Mouse (Mus musculus): Measurements from ENCODE around the gene Noa1.
A peak's percentile ranks its signal among the peaks of the same experiment; 100 is the strongest.

Noa1 gene

GRCm38 (mm10) chr5:77290606-77291005 lies 19.3 kb downstream of the Noa1 start:
- DNase-seq (ENCODE audit: low spot score in 2 of 2), result no peak

GRCm38 (mm10) chr5:77289686-77290085 lies 20.2 kb downstream of the Noa1 start:
- DNase-seq (ENCODE audit: low spot score in 2 of 2), result no peak

GRCm38 (mm10) chr5:77287901-77288300 lies 22.0 kb downstream of the Noa1 start:
- no peak for DNase-seq (ENCODE audit: low spot score in 2 of 2)

- no peak for DNase-seq (ENCODE audit: low spot score in 2 of 2)
Observed at GRCm38 (mm10) chr5:77286904-77287303, 23.0 kb downstream of the Noa1 start.

- DNase-seq (ENCODE audit: low spot score in 2 of 2), result no peak
Observed at GRCm38 (mm10) chr5:77285685-77286084, 24.2 kb downstream of the Noa1 start.

GRCm38 (mm10) chr5:77282242-77282641 lies 27.6 kb downstream of the Noa1 start:
- no peak for DNase-seq (ENCODE audit: low spot score in 2 of 2)

GRCm38 (mm10) chr5:77281518-77282174 lies 28.2 kb downstream of the Noa1 start:
- DNase-seq (ENCODE audit: low spot score in 2 of 2), result no peak

GRCm38 (mm10) chr5:77277204-77277603 lies 32.7 kb downstream of the Noa1 start:
- no peak for DNase-seq (ENCODE audit: low spot score in 2 of 2)

- DNase-seq (ENCODE audit: low spot score in 2 of 2), result no peak
Observed at GRCm38 (mm10) chr5:77275950-77276349, 33.9 kb downstream of the Noa1 start.

- DNase-seq (ENCODE audit: low spot score in 2 of 2), result no peak
Observed at GRCm38 (mm10) chr5:77273151-77273550, 36.7 kb downstream of the Noa1 start.

- no peak for DNase-seq (ENCODE audit: low spot score in 2 of 2)
Observed at GRCm38 (mm10) chr5:77269399-77269798, 40.5 kb downstream of the Noa1 start.

- no peak for DNase-seq (ENCODE audit: low spot score in 2 of 2)
Observed at GRCm38 (mm10) chr5:77267957-77268624, 41.8 kb downstream of the Noa1 start.

- DNase-seq (ENCODE audit: low spot score in 2 of 2), result no peak
Observed at GRCm38 (mm10) chr5:77267441-77267840, 42.4 kb downstream of the Noa1 start.

GRCm38 (mm10) chr5:77266886-77267401 lies 42.9 kb downstream of the Noa1 start:
- no peak for DNase-seq (ENCODE audit: low spot score in 2 of 2)

- DNase-seq (ENCODE audit: low spot score in 2 of 2), result peak in 1 of 2 experiments; percentile 14
Observed at GRCm38 (mm10) chr5:77266066-77266885, 43.6 kb downstream of the Noa1 start.

- DNase-seq (ENCODE audit: low spot score in 2 of 2), result peak in 1 of 2 experiments; percentile 26
Observed at GRCm38 (mm10) chr5:77265671-77266065, 44.2 kb downstream of the Noa1 start.

- DNase-seq (ENCODE audit: low spot score in 2 of 2), result peak in 1 of 2 experiments; percentile 21
Observed at GRCm38 (mm10) chr5:77265081-77265670, 44.7 kb downstream of the Noa1 start, which contains the start of gene Rest. Rest (plus strand) TSS chr5:77265491.

- no peak for DNase-seq (ENCODE audit: low spot score in 2 of 2)
Observed at GRCm38 (mm10) chr5:77262105-77262504, 47.8 kb downstream of the Noa1 start.

GRCm38 (mm10) chr5:77261137-77261536 lies 48.7 kb downstream of the Noa1 start:
- no peak for DNase-seq (ENCODE audit: low spot score in 2 of 2)

GRCm38 (mm10) chr5:77260141-77260540 lies 49.7 kb downstream of the Noa1 start:
- DNase-seq (ENCODE audit: low spot score in 2 of 2), result no peak

- no peak for DNase-seq (ENCODE audit: low spot score in 2 of 2)
Observed at GRCm38 (mm10) chr5:77259315-77259714, 50.6 kb downstream of the Noa1 start.

GRCm38 (mm10) chr5:77257603-77258002 lies 52.3 kb downstream of the Noa1 start:
- DNase-seq (ENCODE audit: low spot score in 2 of 2), result no peak
